Mouse (Mus musculus) thymus, adult 2 months (tissue): Measurements from ENCODE around the gene Ccnyl1.

Source experiments
- CTCF ChIP-seq: fragments of 200-500 bp; IDR thresholded peaks from 2 replicates; pipeline ENCODE4 v1.5.1; 2012; ENCODE audit warnings: mild to moderate bottlenecking, control low read depth, low read length, moderate library complexity, borderline replicate concordance; ENCODE audit not compliant: control insufficient read depth, poor library complexity, insufficient read depth; ENCODE audit errors: extremely low read depth
- POLR2A ChIP-seq: fragments of 200-500 bp; IDR thresholded peaks from 2 replicates; pipeline ENCODE4 v1.6.1; 2012; ENCODE audit warnings: mild to moderate bottlenecking, low read length, control low read depth, moderate library complexity; ENCODE audit not compliant: control insufficient read depth, poor library complexity, insufficient read depth; ENCODE audit errors: extremely low read depth

GRCm38 (mm10) chr1:64717504-64717903, 27.2 kb downstream of the Ccnyl1 start:
- TF ChIP-seq CTCF, result peak; percentile 39; the same call in 1 of the 2 replicates
- TF ChIP-seq POLR2A, result no peak
